Mouse (Mus musculus): ENCODE results near the gene Hspa1l. TPM values are rescaled to one million over a fixed set of nuclear protein-coding genes. Genes with fewer than 3 reads are reported as not detected.
"Not testable (repeated sequence)": the region's sequence is repeated elsewhere in the genome, so short reads cannot be mapped to it uniquely, and the experiment has no call there.

Hspa1l gene
- polyA plus RNA-seq, 1 experiment from 2014 or later, result 1.4 TPM

DNA sequence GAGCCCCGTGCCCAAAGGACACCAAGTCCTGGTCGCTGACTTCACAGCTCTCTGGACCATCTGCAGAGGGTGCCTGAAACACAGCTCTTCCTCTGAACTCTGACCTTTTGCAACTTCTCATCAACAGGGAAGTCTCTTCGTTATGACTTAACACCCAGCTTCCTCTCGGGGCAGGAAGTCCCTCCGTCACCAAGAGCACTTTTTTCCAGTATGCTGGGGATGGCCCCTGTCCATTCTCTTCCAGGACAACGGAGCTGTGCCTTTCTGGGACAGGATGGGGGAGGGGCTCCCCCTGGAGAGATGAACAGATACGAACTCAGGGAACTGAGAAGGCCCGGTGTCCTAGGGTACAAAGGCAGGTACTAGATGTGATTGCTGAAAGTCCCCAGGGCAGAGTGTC lies 37.7 kb upstream of the Hspa1l start:
- no peak for ATAC-seq
- WGBS, result 51% methylated on average over 8 of the region's 8 CpGs
- peaks cover 7% of the 10 kb centered on the region for H3K4me1 ChIP-seq (ENCODE audit: control insufficient read depth, insufficient read depth, low read depth, low read length)
- H3K9ac ChIP-seq (ENCODE audit: low read depth, low read length), result no peak overlapping the region
- no peaks in the 10 kb centered on the region; the same call in 1 of the 2 replicates for H3K36me3 ChIP-seq (ENCODE audit: control insufficient read depth, insufficient read depth, low read length)
- H3K27ac ChIP-seq (ENCODE audit: low read depth, low read length), result no peak overlapping the region
- no peak overlapping the region for H3K4me2 ChIP-seq (ENCODE audit: low read length)
- H3K9me3 ChIP-seq (ENCODE audit: control insufficient read depth, low read length), result no peaks in the 10 kb centered on the region
- H3K27me3 ChIP-seq (replicated peaks; ENCODE audit: control insufficient read depth, insufficient read depth, low read length), result no peaks in the 10 kb centered on the region
- H3K4me3 ChIP-seq (ENCODE audit: low read length), result no peak overlapping the region

DNA sequence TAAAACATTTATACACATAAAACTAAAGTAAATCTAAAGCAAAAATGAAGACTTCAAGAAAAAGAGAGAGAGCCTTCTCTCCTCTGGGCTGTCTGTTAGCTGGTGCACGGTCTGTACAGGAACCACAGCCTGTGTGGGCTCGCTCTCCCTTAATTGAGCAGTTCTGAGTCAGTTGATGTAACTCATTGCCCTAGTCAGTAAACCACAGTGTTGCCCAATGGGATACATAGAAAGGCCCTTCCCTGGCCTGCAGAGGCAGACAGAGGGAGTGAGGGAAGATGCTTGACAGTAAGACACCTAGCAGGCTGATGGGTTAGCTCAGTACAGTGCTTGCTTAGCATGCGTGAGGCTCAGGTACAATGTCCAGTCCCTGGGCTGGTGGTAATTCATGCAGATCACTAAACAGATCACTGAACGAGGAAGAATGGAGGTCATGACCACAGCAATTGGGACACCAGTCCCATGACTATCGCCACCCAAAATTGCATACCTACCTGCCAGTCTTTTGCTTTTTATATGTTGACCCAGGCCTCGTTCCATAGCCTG lies 34.5 kb upstream of the Hspa1l start:
- WGBS, result 86% methylated on average over 6 of the region's 6 CpGs
- H3K9me3 ChIP-seq (ENCODE audit: control insufficient read depth, low read length), result no peaks in the 10 kb centered on the region
- H3K4me2 ChIP-seq (ENCODE audit: low read length), result no peak overlapping the region
- no peaks in the 10 kb centered on the region for H3K4me1 ChIP-seq (ENCODE audit: control insufficient read depth, insufficient read depth, low read depth, low read length)
- no peak for ATAC-seq
- no peaks in the 10 kb centered on the region; the same call in 1 of the 2 replicates for H3K36me3 ChIP-seq (ENCODE audit: control insufficient read depth, insufficient read depth, low read length)
- H3K4me3 ChIP-seq (ENCODE audit: low read length), result no peak overlapping the region
- no peaks in the 10 kb centered on the region for H3K27me3 ChIP-seq (replicated peaks; ENCODE audit: control insufficient read depth, insufficient read depth, low read length)
- no peak overlapping the region for H3K27ac ChIP-seq (ENCODE audit: low read depth, low read length)
- H3K9ac ChIP-seq (ENCODE audit: low read depth, low read length), result no peak overlapping the region

DNA sequence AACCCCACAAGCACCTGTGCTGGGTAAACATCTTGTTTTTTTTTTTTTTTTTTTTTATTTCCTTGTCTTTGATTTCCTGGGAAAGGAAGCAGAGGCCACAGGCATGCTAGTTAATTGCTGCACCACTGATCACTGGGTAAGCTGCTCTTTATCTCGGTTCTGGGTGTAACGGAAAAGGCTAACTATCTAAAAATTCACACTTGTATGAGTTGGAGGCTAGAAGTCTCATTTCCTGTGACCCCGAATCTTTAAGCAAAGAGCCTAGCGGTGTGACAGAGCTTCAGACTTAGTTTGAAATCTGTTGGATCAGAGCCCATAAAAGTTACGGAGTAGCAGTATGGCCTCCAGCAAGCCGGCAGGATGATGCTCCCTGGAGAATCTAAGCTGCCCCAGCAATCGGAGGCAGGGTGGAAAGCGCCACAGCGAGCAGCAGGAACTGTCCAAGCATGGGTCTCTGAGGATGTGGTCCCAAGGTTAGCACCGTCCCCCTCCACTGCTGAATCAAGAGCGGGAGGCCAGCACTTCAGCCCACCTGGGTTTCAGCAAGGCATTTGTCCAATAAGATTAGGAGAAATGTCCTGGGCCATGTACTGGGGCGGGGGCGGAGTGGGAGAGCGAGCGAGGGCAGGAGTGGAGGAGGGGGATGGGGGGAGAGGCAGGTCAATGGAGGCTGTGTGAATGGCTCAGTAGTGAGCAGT lies 31.0 kb upstream of the Hspa1l start:
- Histone ChIP-seq H3K4me3 (ENCODE audit: low read length) (peak overlapping the region; percentile 18; the same call in 1 of the 2 replicates), H3K36me3 (ENCODE audit: control insufficient read depth, insufficient read depth, low read length) (no peaks in the 10 kb centered on the region), H3K27me3 (replicated peaks; ENCODE audit: control insufficient read depth, insufficient read depth, low read length) (no peaks in the 10 kb centered on the region), H3K9me3 (ENCODE audit: control insufficient read depth, low read length) (no peaks in the 10 kb centered on the region), H3K27ac (ENCODE audit: low read depth, low read length) (no peak overlapping the region), H3K4me1 (ENCODE audit: control insufficient read depth, insufficient read depth, low read depth, low read length) (no peaks in the 10 kb centered on the region), H3K9ac (ENCODE audit: low read depth, low read length) (peak overlapping the region; percentile 39), H3K4me2 (ENCODE audit: low read length) (peak overlapping the region; percentile 36)
- ATAC-seq, result no peak
- WGBS, result 9% methylated on average over 15 of the region's 15 CpGs

DNA sequence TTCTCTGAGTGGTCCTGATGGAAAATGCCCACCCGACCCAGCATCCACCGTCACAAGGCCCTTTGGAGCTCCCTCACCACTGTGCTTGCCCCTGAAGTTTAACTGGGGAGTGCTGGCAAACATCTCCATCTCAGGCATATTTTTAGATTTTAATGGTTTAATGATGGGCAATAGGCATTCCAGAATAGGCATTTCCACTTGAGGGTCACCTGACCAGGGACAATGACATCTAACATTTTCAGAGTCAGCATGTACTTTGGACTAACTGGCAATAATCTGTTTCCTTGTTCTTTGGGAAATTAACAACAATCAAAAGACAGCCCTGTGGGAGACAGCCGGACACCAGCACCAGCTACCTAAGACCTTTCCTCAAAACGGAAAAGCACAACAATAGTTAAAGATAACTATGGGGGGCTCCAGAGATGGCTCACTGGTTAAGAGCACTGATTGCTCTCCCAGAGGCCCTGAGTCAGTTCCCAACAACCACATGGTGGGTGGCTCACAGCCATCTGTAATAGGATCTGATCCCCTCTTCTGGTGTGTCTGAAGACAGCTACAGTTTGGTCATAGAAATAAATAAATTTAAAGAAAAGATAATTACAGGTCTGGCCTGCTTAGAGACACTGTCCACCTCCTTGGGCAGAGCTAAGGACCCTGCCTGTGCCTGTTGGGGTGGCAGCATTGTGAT lies 29.2 kb upstream of the Hspa1l start:
- H3K4me3 ChIP-seq (ENCODE audit: low read length), result no peak overlapping the region
- no peaks in the 10 kb centered on the region for H3K36me3 ChIP-seq (ENCODE audit: control insufficient read depth, insufficient read depth, low read length)
- H3K27me3 ChIP-seq (replicated peaks; ENCODE audit: control insufficient read depth, insufficient read depth, low read length), result no peaks in the 10 kb centered on the region
- no peak for ATAC-seq
- 87% methylated on average over 4 of the region's 4 CpGs for WGBS
- no peak overlapping the region for H3K27ac ChIP-seq (ENCODE audit: low read depth, low read length)
- no peak overlapping the region for H3K4me2 ChIP-seq (ENCODE audit: low read length)
- no peaks in the 10 kb centered on the region for H3K9me3 ChIP-seq (ENCODE audit: control insufficient read depth, low read length)
- no peaks in the 10 kb centered on the region for H3K4me1 ChIP-seq (ENCODE audit: control insufficient read depth, insufficient read depth, low read depth, low read length)
- no peak overlapping the region for H3K9ac ChIP-seq (ENCODE audit: low read depth, low read length)

DNA sequence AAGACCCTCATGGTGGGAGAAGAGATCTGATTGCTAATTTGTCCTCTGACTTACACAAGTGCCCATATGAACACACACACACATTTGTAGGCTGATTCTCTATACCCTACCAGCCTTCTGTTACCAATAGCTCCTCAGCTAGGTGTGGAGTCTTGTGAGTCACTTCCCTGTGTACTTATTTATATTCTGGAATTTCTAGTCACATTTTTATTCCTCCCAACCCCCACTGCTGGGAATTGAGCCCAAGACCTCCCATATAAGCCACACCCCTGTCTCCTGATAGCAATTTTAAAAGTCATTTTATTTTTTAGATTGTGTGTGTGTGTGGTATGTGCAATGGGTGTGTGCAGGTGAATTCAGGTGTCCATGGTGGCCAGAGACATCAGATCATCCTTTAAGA lies 28.1 kb upstream of the Hspa1l start:
- Histone ChIP-seq H3K4me3 (ENCODE audit: low read length) (no peak overlapping the region), H3K27me3 (replicated peaks; ENCODE audit: control insufficient read depth, insufficient read depth, low read length) (no peaks in the 10 kb centered on the region), H3K4me2 (ENCODE audit: low read length) (no peak overlapping the region), H3K4me1 (ENCODE audit: control insufficient read depth, insufficient read depth, low read depth, low read length) (no peaks in the 10 kb centered on the region), H3K9ac (ENCODE audit: low read depth, low read length) (no peak overlapping the region), H3K36me3 (ENCODE audit: control insufficient read depth, insufficient read depth, low read length) (no peaks in the 10 kb centered on the region), H3K27ac (ENCODE audit: low read depth, low read length) (no peak overlapping the region), H3K9me3 (ENCODE audit: control insufficient read depth, low read length) (no peaks in the 10 kb centered on the region)
- ATAC-seq, result no peak

DNA sequence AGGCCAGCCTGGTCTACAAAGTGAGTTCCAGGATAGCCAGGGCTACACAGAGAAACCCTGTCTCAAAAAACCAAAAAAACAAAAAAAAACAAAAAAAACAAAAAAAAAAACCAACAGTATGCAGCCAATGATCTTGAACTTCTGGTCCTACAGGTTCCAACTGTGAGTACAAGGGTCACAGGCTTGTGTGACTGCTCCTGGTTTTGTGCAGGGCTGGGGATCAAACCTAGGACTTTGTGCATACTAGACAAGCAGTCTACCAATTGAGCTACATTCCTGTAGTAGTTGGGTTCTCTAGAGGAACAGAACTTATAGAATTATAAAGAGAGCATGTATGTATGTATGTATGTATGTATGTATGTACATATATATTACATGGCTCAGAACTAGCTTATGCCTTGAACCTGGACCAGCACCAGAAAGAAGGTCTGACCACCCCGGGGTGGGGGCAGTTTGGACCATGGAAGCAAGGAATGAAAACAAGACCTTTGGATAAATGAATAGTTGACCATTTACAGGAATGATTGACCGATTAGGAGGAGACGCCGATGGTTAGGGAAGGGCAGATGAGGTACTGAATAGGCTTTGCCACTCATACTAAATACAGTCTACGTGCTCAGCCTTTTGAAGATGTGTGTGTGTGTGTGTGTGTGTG lies 25.9 kb upstream of the Hspa1l start:
- 90% methylated on average over 5 of the region's 5 CpGs for WGBS
- no peak overlapping the region for H3K9ac ChIP-seq (ENCODE audit: low read depth, low read length)
- H3K27ac ChIP-seq (ENCODE audit: low read depth, low read length), result no peak overlapping the region
- no peak overlapping the region for H3K4me3 ChIP-seq (ENCODE audit: low read length)
- no peak for ATAC-seq
- H3K4me2 ChIP-seq (ENCODE audit: low read length), result no peak overlapping the region
- peaks cover 6% of the 10 kb centered on the region for H3K36me3 ChIP-seq (ENCODE audit: control insufficient read depth, insufficient read depth, low read length)
- H3K9me3 ChIP-seq (ENCODE audit: control insufficient read depth, low read length), result no peaks in the 10 kb centered on the region
- H3K4me1 ChIP-seq (ENCODE audit: control insufficient read depth, insufficient read depth, low read depth, low read length), result peaks cover 11% of the 10 kb centered on the region
- no peaks in the 10 kb centered on the region for H3K27me3 ChIP-seq (replicated peaks; ENCODE audit: control insufficient read depth, insufficient read depth, low read length)

DNA sequence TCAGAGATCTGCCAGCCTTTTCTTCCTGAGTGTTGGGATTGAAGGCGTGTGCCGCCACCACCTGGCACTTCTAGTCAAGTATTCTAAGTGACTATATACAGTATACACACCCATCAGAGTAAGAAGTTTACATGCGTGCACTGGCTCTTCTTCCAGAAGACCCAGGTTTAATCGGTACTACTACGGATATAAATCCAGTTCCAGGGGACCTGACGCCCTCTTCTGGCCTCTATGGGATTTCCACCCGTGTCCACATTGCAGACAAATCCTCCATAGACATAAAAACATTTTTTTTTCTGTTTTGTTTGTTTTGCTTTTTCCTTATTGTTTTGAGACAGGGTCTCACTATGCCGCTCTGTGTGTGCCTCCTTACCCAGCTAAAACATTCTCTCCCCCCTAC lies 24.9 kb upstream of the Hspa1l start:
- Histone ChIP-seq H3K36me3 (ENCODE audit: control insufficient read depth, insufficient read depth, low read length) (peaks cover 6% of the 10 kb centered on the region), H3K9me3 (ENCODE audit: control insufficient read depth, low read length) (no peaks in the 10 kb centered on the region), H3K4me1 (ENCODE audit: control insufficient read depth, insufficient read depth, low read depth, low read length) (peaks cover 11% of the 10 kb centered on the region), H3K4me3 (ENCODE audit: low read length) (no peak overlapping the region), H3K27ac (ENCODE audit: low read depth, low read length) (no peak overlapping the region), H3K4me2 (ENCODE audit: low read length) (no peak overlapping the region), H3K27me3 (replicated peaks; ENCODE audit: control insufficient read depth, insufficient read depth, low read length) (no peaks in the 10 kb centered on the region), H3K9ac (ENCODE audit: low read depth, low read length) (no peak overlapping the region)
- WGBS, result 25% methylated on average over 8 of the region's 8 CpGs
- ATAC-seq, result no peak

DNA sequence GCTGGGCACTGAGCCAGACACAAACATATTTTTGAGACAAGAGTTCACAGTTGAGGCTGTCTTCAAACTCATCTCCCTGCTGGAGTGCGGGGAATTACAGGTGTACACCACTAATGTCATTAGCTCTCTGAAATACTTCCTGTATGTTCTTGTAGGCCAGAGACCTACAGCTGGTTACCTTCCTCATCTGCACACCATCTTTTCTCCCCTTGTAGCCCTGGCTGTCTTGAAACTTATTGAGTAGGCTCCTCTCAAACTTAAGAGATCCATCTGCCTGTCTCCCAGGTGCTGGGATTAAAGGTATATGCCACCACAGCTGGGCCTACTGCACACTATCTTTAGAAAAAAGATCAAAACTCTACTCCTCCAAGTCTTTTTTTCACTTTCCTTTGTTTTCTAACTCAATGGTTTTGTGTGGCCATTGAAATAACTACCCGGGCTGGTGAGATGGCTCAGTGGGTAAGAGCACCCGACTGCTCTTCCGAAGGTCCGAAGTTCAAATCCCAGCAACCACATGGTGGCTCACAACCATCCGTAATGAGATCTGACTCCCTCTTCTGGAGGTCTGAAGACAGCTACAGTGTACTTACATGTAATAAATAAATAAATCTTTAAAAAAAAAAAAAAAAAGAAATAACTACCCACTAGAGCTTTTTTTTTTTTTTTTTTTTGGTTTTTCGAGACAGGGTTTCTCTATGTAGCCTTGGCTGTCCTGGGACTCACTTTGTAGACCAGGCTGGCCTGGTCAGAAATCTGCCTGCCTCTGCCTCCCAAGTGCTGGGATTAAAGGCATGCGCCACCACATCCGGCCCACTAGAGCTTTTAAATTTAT lies 23.6 kb upstream of the Hspa1l start:
- ATAC-seq; H3K4me3 ChIP-seq (ENCODE audit: low read length); H3K9me3 ChIP-seq (ENCODE audit: control insufficient read depth, low read length); H3K4me2 ChIP-seq (ENCODE audit: low read length); H3K36me3 ChIP-seq (ENCODE audit: control insufficient read depth, insufficient read depth, low read length); H3K27me3 ChIP-seq (replicated peaks; ENCODE audit: control insufficient read depth, insufficient read depth, low read length); H3K9ac ChIP-seq (ENCODE audit: low read depth, low read length): not testable (repeated sequence)
- H3K4me1 ChIP-seq (ENCODE audit: control insufficient read depth, insufficient read depth, low read depth, low read length), result peaks cover 11% of the 10 kb centered on the region
- WGBS, result 54% methylated on average over 9 of the region's 9 CpGs
- H3K27ac ChIP-seq (ENCODE audit: low read depth, low read length), result 0 out of 2 replicates have a peak overlapping the region, but pooled peaks have one; percentile 3

Measured in hindbrain, embryonic 16.5 days (tissue).